Mouse (Mus musculus): ENCODE results near the gene Usp48.
A peak's percentile ranks its signal among the peaks of the same experiment; 100 is the strongest.
"Not testable (repeated sequence)": the region's sequence is repeated elsewhere in the genome, so short reads cannot be mapped to it uniquely, and the experiment has no call there.

The Usp48 gene

GRCm38 (mm10) chr4:137593601-137594495 lies at the start of gene Usp48:
Gene Usp48, plus strand, starts transcription at chr4:137593755.
- peak; percentile 99 for DNase-seq (ENCODE audit: low spot score)

- no peak for DNase-seq (ENCODE audit: low spot score)
These were observed 48.0 kb upstream of the Usp48 start for GRCm38 (mm10) chr4:137545568-137545967.

- no peak for DNase-seq (ENCODE audit: low spot score)
These were observed 47.5 kb upstream of the Usp48 start for GRCm38 (mm10) chr4:137546003-137546525.

- no peak for DNase-seq (ENCODE audit: low spot score)
These were observed 40.1 kb upstream of the Usp48 start for GRCm38 (mm10) chr4:137553466-137553865.

- DNase-seq (ENCODE audit: low spot score) = no peak
These were observed 36.8 kb upstream of the Usp48 start for GRCm38 (mm10) chr4:137556673-137557210.

GRCm38 (mm10) chr4:137569873-137570272 lies 23.7 kb upstream of the Usp48 start:
- DNase-seq (ENCODE audit: low spot score) = no peak

GRCm38 (mm10) chr4:137574469-137574868 lies 19.1 kb upstream of the Usp48 start, which contains the start of gene Ldlrad2:
Gene Ldlrad2, minus strand, starts transcription at chr4:137574569.
- no peak for DNase-seq (ENCODE audit: low spot score)

- DNase-seq (ENCODE audit: low spot score) = no peak
These were observed 16.1 kb upstream of the Usp48 start for GRCm38 (mm10) chr4:137577486-137577885.

- DNase-seq (ENCODE audit: low spot score) = no peak
These were observed 15.2 kb upstream of the Usp48 start for GRCm38 (mm10) chr4:137578181-137578845.

GRCm38 (mm10) chr4:137579789-137580188 lies 13.8 kb upstream of the Usp48 start:
- DNase-seq (ENCODE audit: low spot score) = no peak

- DNase-seq (ENCODE audit: low spot score) = no peak
These were observed 13.3 kb upstream of the Usp48 start for GRCm38 (mm10) chr4:137580299-137580698.

- no peak for DNase-seq (ENCODE audit: low spot score)
These were observed 11.7 kb upstream of the Usp48 start for GRCm38 (mm10) chr4:137581815-137582214.

GRCm38 (mm10) chr4:137589095-137589494 lies 4.5 kb upstream of the Usp48 start:
- not testable (repeated sequence) for DNase-seq (ENCODE audit: low spot score)

- no peak for DNase-seq (ENCODE audit: low spot score)
These were observed 4.0 kb upstream of the Usp48 start for GRCm38 (mm10) chr4:137589586-137589985.

GRCm38 (mm10) chr4:137590961-137591360 lies 2.6 kb upstream of the Usp48 start:
- DNase-seq (ENCODE audit: low spot score) = no peak

GRCm38 (mm10) chr4:137594496-137595270 lies 1.1 kb downstream of the Usp48 start:
- no peak for DNase-seq (ENCODE audit: low spot score)

- no peak for DNase-seq (ENCODE audit: low spot score)
These were observed 3.6 kb downstream of the Usp48 start for GRCm38 (mm10) chr4:137597098-137597630.

GRCm38 (mm10) chr4:137598577-137598976 lies 5.0 kb downstream of the Usp48 start:
- no peak for DNase-seq (ENCODE audit: low spot score)

GRCm38 (mm10) chr4:137603449-137604171 lies 10.1 kb downstream of the Usp48 start:
- no peak for DNase-seq (ENCODE audit: low spot score)

GRCm38 (mm10) chr4:137607023-137607422 lies 13.5 kb downstream of the Usp48 start:
- DNase-seq (ENCODE audit: low spot score) = no peak

- DNase-seq (ENCODE audit: low spot score) = no peak
These were observed 15.7 kb downstream of the Usp48 start for GRCm38 (mm10) chr4:137609281-137609680.

Measured in urinary bladder, postnatal 10 days (tissue).